8 mouse cellular contexts compared by ENCODE assay signal in genomic region chr2:152343329-152344213, GRCm38 (mm10). TPM values are rescaled to one million over a fixed set of nuclear protein-coding genes. Genes with fewer than 3 reads are reported as not detected.
DNase-seq lines count a peak whose midpoint lies in the region; ATAC-seq and TF ChIP-seq lines count a peak whose summit lies in the region.

TSS of gene Trib3 (minus strand) at chr2:152344032.

- H3K36me3 ChIP-seq in ES-Bruce4 (ENCODE audit: control insufficient read depth, insufficient read depth, low read length, poor library complexity, severe bottlenecking), result no peaks in the 10 kb centered on the region; the same call in 1 of the 2 replicates
- H3K36me3 ChIP-seq in forebrain, embryonic 12.5 days (replicated peaks), result no peaks in the 10 kb centered on the region
- H3K36me3 ChIP-seq in heart, postnatal 0 days (replicated peaks; ENCODE audit: control insufficient read depth, insufficient read depth, low read length), result no peaks in the 10 kb centered on the region
- no peaks in the 10 kb centered on the region for H3K36me3 ChIP-seq in lung, embryonic 15.5 days

- H3K9ac ChIP-seq in ES-Bruce4 (ENCODE audit: low read depth, poor library complexity, severe bottlenecking), result peak within 1 kb of the TSS; percentile 79
- peak within 1 kb of the TSS; percentile 61 for H3K9ac ChIP-seq in forebrain, embryonic 12.5 days
- H3K9ac ChIP-seq in heart, postnatal 0 days (replicated peaks; ENCODE audit: low read depth, low read length), result peak within 1 kb of the TSS; percentile 71
- peak within 1 kb of the TSS; percentile 52 for H3K9ac ChIP-seq in lung, embryonic 15.5 days

- peak; percentile 85 for TF ChIP-seq EP300 in ES-Bruce4 (IDR thresholded peaks at IDR 0.05; ENCODE audit: insufficient read depth, low read depth, low read length)
- TF ChIP-seq EP300 in heart, postnatal 0 days (IDR thresholded peaks at IDR 0.05; ENCODE audit: low read depth), result no peak

- ATAC-seq in forebrain, embryonic 12.5 days (ENCODE audit: low FRiP score), result peak; percentile 82
- peak; percentile 86 for ATAC-seq in heart, postnatal 0 days (ENCODE audit: insufficient read depth, low read depth)
- ATAC-seq in lung, embryonic 15.5 days (ENCODE audit: borderline replicate concordance, extremely low read depth, low FRiP score, low TSS enrichment), result peak; percentile 87

- peak within 1 kb of the TSS; percentile 90 for H3K4me2 ChIP-seq in forebrain, embryonic 12.5 days
- peak within 1 kb of the TSS; percentile 98 for H3K4me2 ChIP-seq in heart, postnatal 0 days (ENCODE audit: low read depth, low read length)
- H3K4me2 ChIP-seq in lung, embryonic 15.5 days, result peak within 1 kb of the TSS; percentile 89

- peak; percentile 72 for TF ChIP-seq CTCF in ES-Bruce4 (IDR thresholded peaks at IDR 0.05; ENCODE audit: low read depth, low read length)
- TF ChIP-seq CTCF in heart, postnatal 0 days (IDR thresholded peaks at IDR 0.05; ENCODE audit: low read depth), result peak; percentile 80
- peak; percentile 71 for TF ChIP-seq CTCF in olfactory bulb, adult 2 months (IDR thresholded peaks at IDR 0.05; ENCODE audit: insufficient read depth, low read depth, low read length)

- peak; percentile 60 for TF ChIP-seq POLR2A in ES-Bruce4 (IDR thresholded peaks at IDR 0.05; ENCODE audit: insufficient read depth, low read length)
- TF ChIP-seq POLR2A in olfactory bulb, adult 2 months (IDR thresholded peaks at IDR 0.05; ENCODE audit: insufficient read depth, low read depth, low read length), result no peak

- H3K27me3 ChIP-seq in ES-Bruce4 (ENCODE audit: control insufficient read depth, insufficient read depth, low read length, poor library complexity, severe bottlenecking), result no peaks in the 10 kb centered on the region
- H3K27me3 ChIP-seq in forebrain, embryonic 12.5 days, result peaks cover 31% of the 10 kb centered on the region
- no peaks in the 10 kb centered on the region for H3K27me3 ChIP-seq in heart, postnatal 0 days (ENCODE audit: control insufficient read depth, insufficient read depth, low read length)
- H3K27me3 ChIP-seq in lung, embryonic 15.5 days, result no peaks in the 10 kb centered on the region

- peak within 1 kb of the TSS; percentile 74 for H3K4me3 ChIP-seq in ES-Bruce4 (ENCODE audit: low read depth, low read length)
- peak within 1 kb of the TSS; percentile 53 for H3K4me3 ChIP-seq in forebrain, embryonic 12.5 days (replicated peaks)
- H3K4me3 ChIP-seq in heart, postnatal 0 days (ENCODE audit: low read depth, low read length), result peak within 1 kb of the TSS; percentile 68
- peak within 1 kb of the TSS; percentile 50 for H3K4me3 ChIP-seq in lung, embryonic 15.5 days
- H3K4me3 ChIP-seq in olfactory bulb, adult 2 months (ENCODE audit: insufficient read depth, low read depth, low read length), result peak within 1 kb of the TSS; percentile 54

- H3K4me1 ChIP-seq in ES-Bruce4 (ENCODE audit: control insufficient read depth, insufficient read depth, low read length), result no peaks in the 10 kb centered on the region
- H3K4me1 ChIP-seq in forebrain, embryonic 12.5 days, result peaks cover 16% of the 10 kb centered on the region
- no peaks in the 10 kb centered on the region for H3K4me1 ChIP-seq in heart, postnatal 0 days (ENCODE audit: control insufficient read depth, insufficient read depth)
- H3K4me1 ChIP-seq in lung, embryonic 15.5 days, result peaks cover 11% of the 10 kb centered on the region
- peaks cover 12% of the 10 kb centered on the region for H3K4me1 ChIP-seq in olfactory bulb, adult 2 months (ENCODE audit: control insufficient read depth, insufficient read depth, low read length)

- under 1% methylated on average over 51 of the region's 52 CpGs for WGBS in forebrain, embryonic 12.5 days
- WGBS in heart, postnatal 0 days, result under 1% methylated on average over 52 of the region's 52 CpGs
- WGBS in lung, embryonic 15.5 days, result under 1% methylated on average over 51 of the region's 52 CpGs
- under 1% methylated on average over 52 of the region's 52 CpGs for WGBS in olfactory bulb, adult 2 months

- peak within 1 kb of the TSS; percentile 93 for H3K27ac ChIP-seq in ES-Bruce4 (ENCODE audit: insufficient read depth, low read length)
- 0 out of 2 replicates have a peak within 1 kb of the TSS, but pooled peaks have one; percentile 36 for H3K27ac ChIP-seq in forebrain, embryonic 12.5 days
- H3K27ac ChIP-seq in heart, postnatal 0 days (ENCODE audit: low read depth), result peak within 1 kb of the TSS; percentile 57
- H3K27ac ChIP-seq in lung, embryonic 15.5 days, result peak within 1 kb of the TSS; percentile 63; the same call in 1 of the 2 replicates
- H3K27ac ChIP-seq in olfactory bulb, adult 2 months (ENCODE audit: insufficient read depth, low read depth, low read length), result no peak within 1 kb of the TSS

- no peaks in the 10 kb centered on the region for H3K9me3 ChIP-seq in ES-Bruce4 (replicated peaks; ENCODE audit: control insufficient read depth, insufficient read depth, low read length, poor library complexity, severe bottlenecking)
- no peaks in the 10 kb centered on the region for H3K9me3 ChIP-seq in forebrain, embryonic 12.5 days
- H3K9me3 ChIP-seq in heart, postnatal 0 days (replicated peaks; ENCODE audit: control insufficient read depth, low read length), result no peaks in the 10 kb centered on the region
- H3K9me3 ChIP-seq in lung, embryonic 15.5 days, result no peaks in the 10 kb centered on the region

- peak; percentile 81 for DNase-seq in c-Kit-positive CD71-positive TER-119-negative erythroid progenitor cells, embryonic 14.5 days (ENCODE audit: low read depth)
- DNase-seq in heart, postnatal 0 days (ENCODE audit: low spot score), result peak; percentile 83
- DNase-seq in kidney, postnatal 36 days, result peak; percentile 69 to 88
- peak; percentile 75 to 80 for DNase-seq in thymus, adult 18-20 months

RNA-seq across cellular contexts. Expression of gene Trib3, which starts in this region (rescaled TPM):
- 11.4 and 12.3 TPM in 2 replicates for polyA plus RNA-seq in ES-Bruce4 (2011; ENCODE audit: insufficient read depth, insufficient read length, low read depth, missing spikeins)
- polyA plus RNA-seq in forebrain, embryonic 12.5 days (2016; fragmentation: Nextera tagmentation; extraction: Ambion mirVana), result 1.6 and 2.8 TPM in 2 replicates
- 0.39 TPM in 1 of 2 replicates, not detected in the other for total RNA-seq in heart, postnatal 0 days (2014; rRNA removed; ENCODE audit: low replicate concordance)
- polyA plus RNA-seq in heart, postnatal 0 days (2015; fragmentation: Nextera tagmentation; extraction: Ambion mirVana), result 2.5 and 2.6 TPM in 2 replicates
- 4.1 and 5.0 TPM in 2 replicates for polyA plus RNA-seq in lung, embryonic 15.5 days (2015; fragmentation: Nextera tagmentation; extraction: Ambion mirVana)
- not detected in 2 replicates for polyA plus RNA-seq in olfactory bulb, adult 2 months (2012; ENCODE audit: insufficient read depth, insufficient read length, low replicate concordance, missing spikeins)
